Mouse (Mus musculus): ENCODE data around the gene Homer3.

Gene Homer3

GRCm38 (mm10) chr8:70332878-70333202, 50.2 kb downstream of the Homer3 start:
- DNase-seq (ENCODE audit: low read depth, low spot score) = no peak

GRCm38 (mm10) chr8:70338931-70339330, 56.3 kb downstream of the Homer3 start:
- no peak for DNase-seq (ENCODE audit: low read depth, low spot score)

GRCm38 (mm10) chr8:70340659-70341058, 58.0 kb downstream of the Homer3 start:
- no peak for DNase-seq (ENCODE audit: low read depth, low spot score)

- no peak for DNase-seq (ENCODE audit: low read depth, low spot score)
These were observed 59.4 kb downstream of the Homer3 start for GRCm38 (mm10) chr8:70342007-70342406.

GRCm38 (mm10) chr8:70343076-70343475, 60.4 kb downstream of the Homer3 start:
- no peak for DNase-seq (ENCODE audit: low read depth, low spot score)

- DNase-seq (ENCODE audit: low read depth, low spot score) = no peak
These were observed 61.1 kb downstream of the Homer3 start for GRCm38 (mm10) chr8:70343696-70344095.

All from brain, embryonic 18.5 days (tissue).